Mouse (Mus musculus) lung, postnatal 10 days (tissue): ENCODE results near the gene Egr4.
A peak's percentile ranks its signal among the peaks of the same experiment; 100 is the strongest.

Source experiments
- DNase-seq: peaks from one replicate; pipeline ENCODE4 v3.0.0; 2021

The Egr4 gene

GRCm38 (mm10) chr6:85513531-85513910 lies at the start of gene Egr4:
Gene Egr4 (minus strand): TSS chr6:85513589.
- DNase-seq, result peak; percentile 22

- no peak for DNase-seq
Measured at GRCm38 (mm10) chr6:85562374-85562773, 49.0 kb upstream of the Egr4 start.

GRCm38 (mm10) chr6:85547642-85548041 lies 34.3 kb upstream of the Egr4 start:
- no peak for DNase-seq

GRCm38 (mm10) chr6:85544251-85544881 lies 31.0 kb upstream of the Egr4 start:
- no peak for DNase-seq

DNA sequence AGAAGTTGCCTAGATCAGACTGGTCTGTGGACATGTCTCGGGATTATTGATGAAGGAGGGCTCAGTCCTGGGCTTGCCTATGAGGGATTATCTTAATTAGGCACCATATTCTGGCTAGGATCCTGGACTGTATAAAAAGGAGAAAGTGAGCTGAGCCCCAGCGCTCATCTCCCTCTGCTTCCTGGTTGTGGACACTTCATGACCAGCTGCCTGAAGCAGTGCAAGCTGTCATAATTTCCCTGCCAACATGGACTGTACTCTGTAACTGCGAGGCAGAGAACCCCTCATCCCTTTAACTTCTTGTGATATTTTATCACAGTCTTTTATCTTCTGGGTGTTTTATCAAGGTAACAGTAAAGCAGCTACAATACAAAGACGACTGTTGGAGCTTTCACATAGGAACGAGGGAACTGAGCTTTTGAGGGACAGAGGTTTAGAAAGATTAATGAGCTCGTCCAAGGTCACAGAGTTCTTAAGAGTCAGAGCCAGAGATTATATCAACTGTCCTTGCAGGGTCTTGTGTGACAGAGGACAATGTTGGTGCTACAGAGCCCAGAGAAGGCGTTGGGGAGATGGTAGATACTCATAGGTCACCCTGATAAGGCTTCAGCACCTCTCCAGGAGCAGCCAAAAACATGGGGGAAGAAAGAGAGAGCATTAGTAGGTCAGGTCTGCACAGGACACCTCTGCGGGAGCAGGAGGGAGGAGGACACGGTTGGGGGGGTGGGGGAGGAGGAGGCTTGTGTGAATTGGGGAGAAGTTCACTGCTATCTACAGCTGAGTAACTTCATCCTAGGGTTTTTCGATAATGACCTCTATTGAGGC lies 30.2 kb upstream of the Egr4 start:
- no peak for DNase-seq

GRCm38 (mm10) chr6:85522825-85523224 lies 9.4 kb upstream of the Egr4 start:
- no peak for DNase-seq

DNA sequence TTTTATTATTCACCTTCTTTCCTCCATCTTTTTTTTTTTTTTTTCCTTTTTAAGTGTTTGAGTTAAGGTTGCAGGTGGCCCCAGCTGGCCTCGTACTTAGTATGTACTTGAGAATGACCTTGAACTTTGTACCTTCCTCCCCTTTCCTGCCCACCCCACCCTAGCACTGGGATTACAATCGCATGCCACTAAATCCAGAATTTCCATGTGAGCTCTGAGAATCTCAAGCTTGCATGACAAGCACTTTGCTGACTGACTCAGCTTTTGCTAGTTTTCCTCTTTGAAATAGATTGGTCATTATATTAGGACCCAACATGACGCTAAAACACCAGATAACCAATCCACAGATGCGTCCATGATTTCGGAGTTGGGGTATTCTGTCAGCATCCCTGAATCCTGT lies 8.6 kb upstream of the Egr4 start:
- no peak for DNase-seq

DNA sequence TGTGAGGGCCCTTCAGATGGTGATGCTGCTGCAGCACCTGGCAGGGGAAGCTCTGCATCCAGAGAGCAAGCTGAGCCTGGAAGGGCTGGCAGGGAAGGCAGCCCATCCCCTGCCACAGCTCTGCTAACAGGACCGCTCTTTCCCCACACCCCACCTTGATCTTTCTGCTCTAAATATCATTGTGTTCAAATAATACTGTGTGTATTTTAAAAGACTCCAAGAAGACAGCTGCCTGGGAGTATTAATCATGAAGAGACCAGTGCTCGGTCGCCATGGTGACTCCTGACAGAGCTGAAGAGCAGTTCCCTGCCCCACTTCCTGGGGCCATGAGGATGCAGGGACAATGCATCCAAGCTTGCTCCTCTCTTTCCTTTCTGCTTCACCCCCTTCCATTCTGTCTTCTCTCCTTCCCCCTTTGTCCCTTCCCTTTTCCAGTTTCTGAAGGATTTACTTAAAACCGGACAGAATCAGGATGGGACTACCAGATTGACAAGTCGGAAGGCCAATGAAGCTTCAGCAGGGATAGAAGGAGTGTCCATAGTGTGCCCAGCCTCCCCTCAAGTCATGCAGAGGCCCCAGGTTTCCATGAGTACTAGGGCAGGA lies 4.8 kb upstream of the Egr4 start:
- no peak for DNase-seq

DNA sequence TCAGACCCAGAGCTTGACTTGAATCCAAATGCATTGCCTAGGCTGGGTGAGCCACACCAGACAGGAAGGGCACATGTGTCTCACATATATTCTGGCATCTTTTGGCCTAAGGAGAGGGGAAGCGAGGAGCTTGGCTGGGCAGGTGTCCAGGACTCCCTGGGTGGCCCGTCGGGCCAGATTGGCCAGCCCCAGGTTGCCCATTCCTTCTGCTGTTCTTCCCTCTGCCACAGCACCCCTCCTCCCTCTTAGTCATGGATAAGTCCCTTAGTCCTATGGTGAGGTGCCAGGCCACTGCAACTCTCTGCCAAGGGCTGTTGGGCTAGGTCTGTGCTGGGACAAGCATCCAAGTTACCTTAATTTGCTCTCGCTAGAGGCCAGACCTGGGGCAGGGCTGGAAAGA lies 2.6 kb upstream of the Egr4 start:
- DNase-seq, result no peak

DNA sequence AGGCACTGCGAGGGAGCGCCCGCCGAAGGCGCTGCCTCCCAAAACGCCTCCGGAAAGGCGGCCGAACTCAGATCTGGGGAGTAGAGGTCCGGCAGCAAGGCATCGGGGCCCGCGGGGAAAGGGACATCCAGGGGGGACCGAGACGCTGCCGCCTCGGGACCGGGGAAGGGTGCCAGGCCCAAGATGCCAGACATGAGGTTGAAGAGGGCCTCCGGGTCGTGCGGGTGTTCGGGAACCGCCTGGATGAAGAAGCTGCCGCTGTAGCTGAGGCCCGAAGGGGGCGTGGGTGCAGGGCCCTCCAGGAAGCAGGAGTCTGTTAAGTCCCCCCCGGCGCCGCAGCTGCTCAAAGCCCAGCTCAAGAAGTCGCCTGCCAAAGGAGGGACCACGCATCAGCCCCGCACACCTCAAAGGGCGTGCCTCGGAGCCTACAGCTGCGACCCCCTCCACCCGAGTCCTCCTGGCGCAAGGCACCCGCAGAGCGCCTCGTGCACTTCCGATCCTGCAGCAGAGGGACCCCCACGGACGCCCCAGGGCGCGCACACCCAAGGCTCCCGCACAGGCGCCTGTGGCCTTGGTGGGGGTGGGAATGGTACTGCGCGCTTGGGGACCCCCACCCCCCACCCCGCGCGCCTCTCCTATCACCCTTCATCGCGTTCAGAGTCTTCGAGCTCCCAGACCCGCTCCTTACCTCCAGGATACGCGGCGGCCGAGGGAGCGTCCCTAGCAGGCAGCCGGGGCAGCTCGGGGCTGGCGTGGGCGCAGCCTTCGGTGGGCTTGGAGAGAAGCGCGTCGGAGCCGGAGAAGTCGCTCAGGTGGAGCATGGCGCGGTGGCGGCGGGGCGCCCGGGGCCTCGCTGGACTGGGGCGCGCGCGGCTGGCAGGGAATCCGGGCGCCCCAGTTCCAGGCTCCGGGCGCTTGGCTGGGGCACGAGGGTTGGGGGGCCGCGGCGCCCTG lies 535 bp downstream of the Egr4 start:
- no peak for DNase-seq

DNA sequence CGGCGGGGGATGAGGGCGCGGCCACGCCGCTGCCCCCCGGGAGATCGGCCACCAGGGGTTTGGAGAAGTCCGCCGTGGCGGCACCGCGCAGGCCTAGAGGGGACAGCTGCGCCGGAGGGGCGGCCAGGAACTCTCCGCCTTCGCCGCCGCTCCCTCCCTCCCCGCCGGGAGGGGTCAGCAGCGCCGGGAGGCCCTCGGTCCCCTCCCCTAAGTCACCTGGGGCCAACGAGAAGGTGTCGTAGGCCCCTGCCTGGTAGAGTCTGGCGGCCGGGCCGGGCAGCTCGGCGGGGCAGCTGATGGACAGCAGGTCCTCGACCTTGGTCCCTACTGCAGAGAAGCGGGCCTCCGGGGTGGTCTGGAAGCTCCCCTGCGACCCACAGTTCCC lies 1.3 kb downstream of the Egr4 start:
- no peak for DNase-seq

- peak; percentile 74 for DNase-seq
Measured at GRCm38 (mm10) chr6:85511286-85512055, 1.9 kb downstream of the Egr4 start.

DNA sequence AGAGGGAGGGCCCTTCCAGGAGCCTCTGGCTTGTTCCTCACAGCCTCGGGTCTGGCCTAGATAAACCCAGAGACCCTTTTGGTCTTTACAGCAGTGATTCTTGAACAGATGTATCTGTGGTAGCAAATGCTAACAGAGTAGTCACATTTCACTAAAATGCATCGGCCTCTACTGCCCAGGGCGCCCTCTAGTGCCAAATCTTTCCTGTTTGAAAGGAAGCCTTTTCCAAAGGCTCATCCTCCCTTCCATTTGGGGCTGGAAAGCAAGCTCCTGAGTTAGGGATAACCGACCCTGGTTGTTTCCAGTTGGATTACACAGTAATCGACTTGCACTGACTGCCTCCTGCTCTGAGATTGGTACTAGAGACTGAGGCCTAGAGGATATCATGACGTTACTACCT lies 2.9 kb downstream of the Egr4 start:
- DNase-seq, result peak; percentile 50

DNA sequence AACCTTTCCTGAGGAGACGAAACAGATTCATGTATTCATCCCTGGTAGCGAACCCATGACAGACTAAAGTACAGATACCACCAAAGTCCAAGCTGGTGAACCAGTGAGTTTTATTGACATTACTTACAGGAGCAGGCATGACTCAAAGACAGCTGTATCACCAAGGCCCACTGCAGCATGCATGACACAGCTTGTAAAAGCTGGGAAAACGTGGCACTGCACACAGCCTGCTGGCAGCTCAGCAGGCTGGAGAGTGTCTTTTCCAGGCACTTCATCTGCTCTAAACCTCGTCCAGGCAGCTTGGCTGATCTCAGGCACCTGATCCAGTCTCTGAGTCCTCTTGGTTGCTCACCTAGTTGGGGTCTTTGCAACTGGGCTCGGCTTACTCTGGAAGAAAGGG lies 4.8 kb downstream of the Egr4 start:
- DNase-seq, result no peak

- no peak for DNase-seq
Measured at GRCm38 (mm10) chr6:85504908-85505307, 8.5 kb downstream of the Egr4 start.

- no peak for DNase-seq
Measured at GRCm38 (mm10) chr6:85502911-85503250, 10.5 kb downstream of the Egr4 start, which contains the start of gene Fbxo41. Gene Fbxo41 (minus strand): TSS chr6:85502994.

DNA sequence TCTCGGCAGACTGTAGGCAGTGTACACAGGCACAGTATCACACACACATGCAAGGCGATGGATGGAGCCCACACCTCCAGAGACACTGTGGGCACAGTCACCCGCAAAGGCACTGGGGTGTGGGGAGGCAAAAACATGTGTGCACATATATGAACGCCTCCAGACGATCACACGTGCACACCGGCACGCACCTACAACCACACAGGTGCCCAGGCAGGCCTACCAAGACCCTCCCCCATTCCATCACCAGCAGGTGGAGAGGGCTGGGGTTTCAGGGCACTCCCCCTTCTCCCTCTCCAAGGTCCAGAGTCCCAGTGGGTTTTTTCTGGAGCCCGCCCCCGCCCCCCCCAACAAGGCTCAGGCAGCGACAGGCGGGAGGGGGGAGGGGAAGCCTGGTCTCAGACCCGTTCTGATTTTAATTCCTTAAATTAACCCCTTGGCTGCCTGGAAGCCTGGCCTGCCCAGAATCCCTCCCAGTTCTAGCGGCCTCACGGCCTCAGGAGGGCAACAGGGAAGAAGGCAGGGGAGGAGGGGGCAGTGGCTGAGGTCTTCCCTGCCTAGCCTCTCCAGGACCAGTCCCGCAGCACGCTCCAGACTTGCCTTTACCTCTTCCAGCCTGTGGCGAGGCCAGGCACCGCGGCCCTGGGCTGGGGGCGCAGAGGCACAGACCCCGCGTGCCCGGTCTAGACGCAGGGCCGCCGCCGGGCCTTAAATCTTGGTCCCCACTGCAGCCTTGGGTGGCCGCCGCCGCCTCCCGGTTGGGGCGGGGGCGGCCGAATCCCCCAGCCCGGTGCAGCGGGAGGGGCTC lies 11.1 kb downstream of the Egr4 start:
- no peak for DNase-seq

DNA sequence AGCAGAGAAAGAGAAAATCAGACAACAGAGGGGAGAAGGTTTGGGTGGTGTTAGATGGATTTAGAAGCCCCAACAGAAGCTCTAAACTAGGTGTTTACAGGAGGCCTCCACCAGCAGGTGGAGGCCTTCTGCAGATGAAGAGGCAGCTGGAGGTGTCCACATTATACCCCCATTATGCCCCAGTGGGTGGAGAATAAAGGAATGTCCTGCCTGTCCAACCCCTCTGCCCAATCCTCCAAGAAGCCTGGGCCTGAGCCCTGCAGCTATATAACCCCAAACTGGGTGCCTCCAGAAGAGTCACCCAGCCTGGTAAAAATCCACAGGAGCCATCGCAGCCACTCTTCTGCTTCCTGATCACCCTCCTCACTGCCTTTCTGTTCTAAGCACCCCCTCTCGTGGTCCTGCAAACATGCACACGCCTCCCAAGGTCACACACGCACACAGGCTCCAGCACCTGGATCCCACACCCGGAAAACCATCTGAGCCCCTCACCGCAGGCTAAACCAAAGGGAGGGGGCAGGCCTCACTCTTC lies 11.8 kb downstream of the Egr4 start:
- DNase-seq, result no peak

DNA sequence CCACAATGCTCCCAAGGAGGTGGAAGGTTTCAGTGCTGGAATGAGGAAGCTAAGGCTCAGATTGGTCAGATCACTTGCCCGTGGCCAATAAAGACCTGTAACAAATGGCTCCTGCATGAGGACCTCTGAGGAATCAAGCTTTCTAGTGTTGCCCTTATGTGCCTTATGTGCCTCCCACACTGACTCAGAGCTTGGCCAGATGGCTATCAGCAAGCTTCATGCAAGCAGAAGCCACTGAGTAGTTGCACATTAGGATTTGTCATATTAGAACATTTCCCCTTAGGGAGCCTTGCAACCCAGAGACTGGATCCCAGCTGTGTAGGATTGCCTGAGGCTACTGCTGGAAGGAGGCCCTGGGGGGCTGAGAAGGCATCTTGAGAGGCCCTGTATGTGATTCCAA lies 13.0 kb downstream of the Egr4 start:
- DNase-seq, result no peak

DNA sequence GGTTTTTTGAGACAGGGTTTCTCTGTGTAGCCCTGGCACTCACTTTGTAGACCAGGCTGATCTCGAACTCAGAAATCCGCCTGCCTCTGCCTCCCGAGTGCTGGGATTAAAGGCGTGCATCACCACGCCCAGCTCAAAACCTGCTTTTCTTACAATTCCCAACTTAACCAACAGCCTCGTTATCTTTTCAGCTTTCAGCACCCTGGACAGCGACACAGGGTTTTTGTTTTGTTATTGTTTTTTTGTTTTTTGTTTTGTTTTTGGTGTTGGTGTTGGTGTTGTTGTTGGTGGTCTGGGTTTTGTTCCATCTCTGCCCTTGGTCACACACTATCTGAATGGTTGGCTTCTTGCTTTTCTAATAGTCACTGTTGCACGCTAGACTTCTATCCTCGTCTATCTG lies 15.2 kb downstream of the Egr4 start:
- no peak for DNase-seq

- DNase-seq, result no peak
Measured at GRCm38 (mm10) chr6:85496976-85497375, 16.4 kb downstream of the Egr4 start.
